Mouse (Mus musculus): ENCODE measurements at regions not wholly inside any gene's neighbourhood (a gene's known extent, or its start where the extent isn't known, plus 50 kb on each side); places are given as distances from the start of the nearest gene placed in this dataset.

- Histone ChIP-seq H3K36me3 (ENCODE audit: control insufficient read depth, insufficient read depth, low read length) (no peaks in the 10 kb centered on the region), H3K9ac (ENCODE audit: low read depth, low read length) (no peak overlapping the region), H3K4me2 (replicated peaks; ENCODE audit: low read depth, low read length) (no peak overlapping the region), H3K27ac (ENCODE audit: low read depth, low read length) (no peak overlapping the region), H3K4me3 (ENCODE audit: low read depth, low read length) (no peak overlapping the region), H3K9me3 (ENCODE audit: control insufficient read depth, low read length) (no peaks in the 10 kb centered on the region), H3K4me1 (replicated peaks; ENCODE audit: control insufficient read depth, insufficient read depth, low read length) (no peaks in the 10 kb centered on the region), H3K27me3 (ENCODE audit: control insufficient read depth, insufficient read depth, low read length) (no peaks in the 10 kb centered on the region)
- ATAC-seq (ENCODE audit: low FRiP score) (no peak), DNase-seq (ENCODE audit: low spot score) (no peak)
- 80% methylated on average over 5 of the region's 5 CpGs for WGBS
Observed at GRCm38 (mm10) chr15:27160986-27161385, 265.6 kb upstream of the Fbxl7 start.

- ATAC-seq (ENCODE audit: low FRiP score) (no peak), DNase-seq (ENCODE audit: low spot score) (no peak)
- Histone ChIP-seq H3K36me3 (ENCODE audit: control insufficient read depth, insufficient read depth, low read length) (no peaks in the 10 kb centered on the region), H3K9me3 (ENCODE audit: control insufficient read depth, low read length) (no peaks in the 10 kb centered on the region), H3K4me2 (replicated peaks; ENCODE audit: low read depth, low read length) (no peak overlapping the region), H3K27me3 (ENCODE audit: control insufficient read depth, insufficient read depth, low read length) (no peaks in the 10 kb centered on the region), H3K4me1 (replicated peaks; ENCODE audit: control insufficient read depth, insufficient read depth, low read length) (no peaks in the 10 kb centered on the region), H3K4me3 (ENCODE audit: low read depth, low read length) (no peak overlapping the region), H3K9ac (ENCODE audit: low read depth, low read length) (no peak overlapping the region), H3K27ac (ENCODE audit: low read depth, low read length) (no peak overlapping the region)
- 87% methylated on average over 1 of the region's 1 CpGs for WGBS
Observed at GRCm38 (mm10) chr15:27167484-27167883, 272.1 kb upstream of the Fbxl7 start.

GRCm38 (mm10) chr15:27169846-27170245 is 274.5 kb upstream of the Fbxl7 start:
- 86% methylated on average over 7 of the region's 7 CpGs for WGBS
- Histone ChIP-seq H3K27ac (ENCODE audit: low read depth, low read length) (no peak overlapping the region), H3K27me3 (ENCODE audit: control insufficient read depth, insufficient read depth, low read length) (no peaks in the 10 kb centered on the region)

GRCm38 (mm10) chr15:27173506-27173905 is 278.1 kb upstream of the Fbxl7 start:
- Histone ChIP-seq H3K4me1 (replicated peaks; ENCODE audit: control insufficient read depth, insufficient read depth, low read length) (no peaks in the 10 kb centered on the region), H3K27me3 (ENCODE audit: control insufficient read depth, insufficient read depth, low read length) (no peaks in the 10 kb centered on the region), H3K9me3 (ENCODE audit: control insufficient read depth, low read length) (no peaks in the 10 kb centered on the region), H3K27ac (ENCODE audit: low read depth, low read length) (no peak overlapping the region), H3K4me2 (replicated peaks; ENCODE audit: low read depth, low read length) (no peak overlapping the region), H3K9ac (ENCODE audit: low read depth, low read length) (no peak overlapping the region), H3K36me3 (ENCODE audit: control insufficient read depth, insufficient read depth, low read length) (no peaks in the 10 kb centered on the region), H3K4me3 (ENCODE audit: low read depth, low read length) (no peak overlapping the region)
- ATAC-seq (ENCODE audit: low FRiP score), result no peak
- no peak for DNase-seq (ENCODE audit: low spot score)
- WGBS, result 47% methylated on average over 5 of the region's 5 CpGs

More at GRCm38 (mm10) chr15:27169846-27170245, 274.5 kb upstream of the Fbxl7 start:
- Histone ChIP-seq H3K4me2 (replicated peaks; ENCODE audit: low read depth, low read length) (no peak overlapping the region), H3K9ac (ENCODE audit: low read depth, low read length) (no peak overlapping the region), H3K9me3 (ENCODE audit: control insufficient read depth, low read length) (no peaks in the 10 kb centered on the region), H3K36me3 (ENCODE audit: control insufficient read depth, insufficient read depth, low read length) (no peaks in the 10 kb centered on the region), H3K4me1 (replicated peaks; ENCODE audit: control insufficient read depth, insufficient read depth, low read length) (no peaks in the 10 kb centered on the region), H3K4me3 (ENCODE audit: low read depth, low read length) (no peak overlapping the region)
- ATAC-seq (ENCODE audit: low FRiP score) (no peak), DNase-seq (ENCODE audit: low spot score) (no peak)

- H3K4me1 ChIP-seq (replicated peaks; ENCODE audit: control insufficient read depth, insufficient read depth, low read length), result no peaks in the 10 kb centered on the region
- no peak overlapping the region for H3K4me2 ChIP-seq (replicated peaks; ENCODE audit: low read depth, low read length)
- H3K9ac ChIP-seq (ENCODE audit: low read depth, low read length), result no peak overlapping the region
- ATAC-seq (ENCODE audit: low FRiP score), result peak; percentile 22; the same call in 1 of the 2 replicates
- H3K4me3 ChIP-seq (ENCODE audit: low read depth, low read length), result no peak overlapping the region
- no peaks in the 10 kb centered on the region for H3K9me3 ChIP-seq (ENCODE audit: control insufficient read depth, low read length)
- H3K27ac ChIP-seq (ENCODE audit: low read depth, low read length), result no peak overlapping the region
- 41% methylated on average over 13 of the region's 13 CpGs for WGBS
- DNase-seq (ENCODE audit: low spot score), result peak; percentile 18
- no peaks in the 10 kb centered on the region for H3K27me3 ChIP-seq (ENCODE audit: control insufficient read depth, insufficient read depth, low read length)
- no peaks in the 10 kb centered on the region for H3K36me3 ChIP-seq (ENCODE audit: control insufficient read depth, insufficient read depth, low read length)
Observed at GRCm38 (mm10) chr15:27178084-27178935, 282.9 kb upstream of the Fbxl7 start.

GRCm38 (mm10) chr15:27189699-27190098 is 276.8 kb upstream of the Ank start:
- H3K36me3 ChIP-seq (ENCODE audit: control insufficient read depth, insufficient read depth, low read length), result no peaks in the 10 kb centered on the region
- H3K4me2 ChIP-seq (replicated peaks; ENCODE audit: low read depth, low read length), result no peak overlapping the region
- H3K4me3 ChIP-seq (ENCODE audit: low read depth, low read length), result no peak overlapping the region
- 55% methylated on average over 4 of the region's 4 CpGs for WGBS
- H3K9me3 ChIP-seq (ENCODE audit: control insufficient read depth, low read length), result no peaks in the 10 kb centered on the region
- H3K9ac ChIP-seq (ENCODE audit: low read depth, low read length), result no peak overlapping the region
- ATAC-seq (ENCODE audit: low FRiP score), result no peak
- no peaks in the 10 kb centered on the region for H3K27me3 ChIP-seq (ENCODE audit: control insufficient read depth, insufficient read depth, low read length)
- no peak overlapping the region for H3K27ac ChIP-seq (ENCODE audit: low read depth, low read length)
- H3K4me1 ChIP-seq (replicated peaks; ENCODE audit: control insufficient read depth, insufficient read depth, low read length), result no peaks in the 10 kb centered on the region
- DNase-seq (ENCODE audit: low spot score), result peak; percentile 76

GRCm38 (mm10) chr15:27201513-27201912 is 265.0 kb upstream of the Ank start:
- H3K36me3 ChIP-seq (ENCODE audit: control insufficient read depth, insufficient read depth, low read length), result no peaks in the 10 kb centered on the region
- no peak overlapping the region for H3K9ac ChIP-seq (ENCODE audit: low read depth, low read length)
- H3K9me3 ChIP-seq (ENCODE audit: control insufficient read depth, low read length), result no peaks in the 10 kb centered on the region
- DNase-seq (ENCODE audit: low spot score) (no peak), ATAC-seq (ENCODE audit: low FRiP score) (no peak)
- H3K4me2 ChIP-seq (replicated peaks; ENCODE audit: low read depth, low read length), result no peak overlapping the region
- no peak overlapping the region for H3K27ac ChIP-seq (ENCODE audit: low read depth, low read length)
- H3K27me3 ChIP-seq (ENCODE audit: control insufficient read depth, insufficient read depth, low read length), result no peaks in the 10 kb centered on the region
- WGBS, result 78% methylated on average over 3 of the region's 3 CpGs
- no peak overlapping the region for H3K4me3 ChIP-seq (ENCODE audit: low read depth, low read length)
- no peaks in the 10 kb centered on the region for H3K4me1 ChIP-seq (replicated peaks; ENCODE audit: control insufficient read depth, insufficient read depth, low read length)

GRCm38 (mm10) chr15:27204888-27205287 is 261.6 kb upstream of the Ank start:
- H3K9ac ChIP-seq (ENCODE audit: low read depth, low read length), result no peak overlapping the region
- ATAC-seq (ENCODE audit: low FRiP score) (no peak), DNase-seq (ENCODE audit: low spot score) (no peak)
- no peaks in the 10 kb centered on the region for H3K9me3 ChIP-seq (ENCODE audit: control insufficient read depth, low read length)
- no peak overlapping the region for H3K4me2 ChIP-seq (replicated peaks; ENCODE audit: low read depth, low read length)
- H3K27ac ChIP-seq (ENCODE audit: low read depth, low read length), result no peak overlapping the region
- H3K4me1 ChIP-seq (replicated peaks; ENCODE audit: control insufficient read depth, insufficient read depth, low read length), result no peaks in the 10 kb centered on the region
- H3K36me3 ChIP-seq (ENCODE audit: control insufficient read depth, insufficient read depth, low read length), result no peaks in the 10 kb centered on the region
- H3K4me3 ChIP-seq (ENCODE audit: low read depth, low read length), result no peak overlapping the region
- H3K27me3 ChIP-seq (ENCODE audit: control insufficient read depth, insufficient read depth, low read length), result no peaks in the 10 kb centered on the region
- 72% methylated on average over 6 of the region's 6 CpGs for WGBS

GRCm38 (mm10) chr15:27207446-27207845 is 259.0 kb upstream of the Ank start:
- Histone ChIP-seq H3K9ac (ENCODE audit: low read depth, low read length) (no peak overlapping the region), H3K4me3 (ENCODE audit: low read depth, low read length) (no peak overlapping the region), H3K9me3 (ENCODE audit: control insufficient read depth, low read length) (no peaks in the 10 kb centered on the region), H3K4me2 (replicated peaks; ENCODE audit: low read depth, low read length) (no peak overlapping the region), H3K27me3 (ENCODE audit: control insufficient read depth, insufficient read depth, low read length) (no peaks in the 10 kb centered on the region), H3K4me1 (replicated peaks; ENCODE audit: control insufficient read depth, insufficient read depth, low read length) (no peaks in the 10 kb centered on the region), H3K27ac (ENCODE audit: low read depth, low read length) (no peak overlapping the region), H3K36me3 (ENCODE audit: control insufficient read depth, insufficient read depth, low read length) (no peaks in the 10 kb centered on the region)
- DNase-seq (ENCODE audit: low spot score) (no peak), ATAC-seq (ENCODE audit: low FRiP score) (no peak)
- WGBS, result 73% methylated on average over 11 of the region's 11 CpGs
